In the genomic region with DNA sequence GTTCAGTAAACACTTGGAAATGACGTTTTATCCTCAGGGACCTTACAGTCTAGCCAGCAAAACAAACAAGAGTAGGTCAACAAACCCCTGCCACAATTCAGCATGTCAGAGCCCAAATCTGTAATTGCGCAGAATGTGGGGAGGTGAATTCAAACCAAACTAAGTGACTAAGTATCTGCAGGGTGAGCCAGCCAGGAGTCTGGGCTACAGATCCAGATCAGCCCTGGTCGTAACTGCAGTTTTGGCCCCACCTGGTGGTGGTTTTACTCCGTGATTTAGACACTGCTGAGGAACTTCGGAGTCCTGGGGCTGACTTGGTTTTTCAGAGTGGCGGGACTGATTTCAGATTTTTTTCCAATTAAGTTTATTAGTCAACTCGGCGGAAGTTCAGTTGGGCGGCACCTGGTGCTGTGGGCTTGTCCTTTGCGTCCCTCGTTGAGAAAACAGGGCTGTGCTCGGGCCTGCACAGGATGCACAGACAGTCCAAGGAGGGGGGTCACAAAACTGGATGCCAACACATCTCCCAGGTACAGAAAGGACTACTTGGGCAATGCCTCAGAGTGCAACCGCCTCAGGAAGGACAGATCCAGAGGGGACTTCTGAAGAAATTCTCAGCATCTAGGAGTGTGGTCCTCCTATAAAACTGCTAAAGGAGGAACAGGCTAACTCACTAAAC, we compare ENCODE assay signal across 9 mouse cellular contexts.
DNase-seq lines count a peak whose midpoint lies in the region; ATAC-seq lines count a peak whose summit lies in the region.
"Had no signal": no experiment of that assay in that cellular context is flagged by ENCODE, and none has a peak within 500 bp of the region (broad histone marks: within the 10 kb centered on the region; RNA-seq: fewer than 3 reads in every experiment).

No protein-coding gene starts in this region.

- 46% methylated on average over 13 of the region's 13 CpGs for WGBS in kidney, embryonic 14.5 days
- WGBS in limb, embryonic 10.5 days = 46% methylated on average over 13 of the region's 13 CpGs

- intact Hi-C loops in heart, postnatal 14 days (cut with DNase I) = loop anchor here (5.0 kb wide), 1 partner anchor 1383 kb away; no protein-coding TSS in a partner anchor

- no peak overlapping the region for H3K4me2 ChIP-seq in kidney, embryonic 14.5 days (replicated peaks; ENCODE audit: low read depth, low read length)

- no peaks in the 10 kb centered on the region for H3K9me3 ChIP-seq in kidney, embryonic 14.5 days (ENCODE audit: control insufficient read depth, low read length)
- H3K9me3 ChIP-seq in limb, embryonic 10.5 days (replicated peaks) = no peaks in the 10 kb centered on the region
- H3K9me3 ChIP-seq: G1E had no signal

- no peaks in the 10 kb centered on the region for H3K4me1 ChIP-seq in kidney, embryonic 14.5 days (ENCODE audit: control insufficient read depth, insufficient read depth, low read length)
- H3K4me1 ChIP-seq in limb, embryonic 10.5 days = peaks cover 9% of the 10 kb centered on the region; the same call in 1 of the 2 replicates

- DNase-seq in heart, postnatal 14 days = peak; percentile 42 to 55
- no peak for DNase-seq in heart, adult 11 months
- DNase-seq in cerebellum, postnatal 25 days = peak; percentile 34 to 68
- peak; percentile 51 to 81 for DNase-seq in frontal cortex, postnatal 14 days (ENCODE audit: low spot score in 2 of 2)
- DNase-seq in limb, embryonic 10.5 days (ENCODE audit: low spot score) = peak; percentile 74
- peak; percentile 55 for DNase-seq in neural tube, embryonic 10.5 days (ENCODE audit: extremely low spot score, low spot score)
- DNase-seq in urinary bladder, postnatal 36 days (ENCODE audit: low spot score in 2 of 2) = peak; percentile 50 to 63

- no peak overlapping the region for H3K9ac ChIP-seq in kidney, embryonic 14.5 days (ENCODE audit: low read depth, low read length)

- ATAC-seq in kidney, embryonic 14.5 days (ENCODE audit: low FRiP score, low TSS enrichment) = peak; percentile 82; the same call in 1 of the 2 replicates

- H3K36me3 ChIP-seq in kidney, embryonic 14.5 days (ENCODE audit: control insufficient read depth, insufficient read depth, low read length) = no peaks in the 10 kb centered on the region
- H3K36me3 ChIP-seq in limb, embryonic 10.5 days = no peaks in the 10 kb centered on the region
- H3K36me3 ChIP-seq: G1E had no signal

- 0 out of 2 replicates have a peak, but pooled peaks cover 3% of the 10 kb centered on the region for H3K27me3 ChIP-seq in kidney, embryonic 14.5 days (ENCODE audit: control insufficient read depth, insufficient read depth, low read length)
- 0 out of 2 replicates have a peak, but pooled peaks cover 4% of the 10 kb centered on the region for H3K27me3 ChIP-seq in limb, embryonic 10.5 days (ENCODE audit: low read depth, poor library complexity, severe bottlenecking)

- H3K4me3 ChIP-seq in kidney, embryonic 14.5 days (ENCODE audit: low read length) = no peak overlapping the region
- no peak overlapping the region for H3K4me3 ChIP-seq in limb, embryonic 10.5 days

- H3K27ac ChIP-seq in kidney, embryonic 14.5 days (ENCODE audit: low read depth, low read length) = no peak overlapping the region
- H3K27ac ChIP-seq in limb, embryonic 10.5 days = no peak overlapping the region
